Mouse (Mus musculus) megakaryocyte, embryonic 14.5 days (primary cell): ENCODE measurements around the gene Stox2. TPM values are rescaled to one million over a fixed set of nuclear protein-coding genes. Genes with fewer than 3 reads are reported as not detected.

ENCODE experiments used
- H3K27me3 ChIP-seq: replicated peaks from 2 replicates; pipeline ENCODE3; 2012; ENCODE audit warnings: inconsistent platforms
- H3K36me3 ChIP-seq: replicated peaks from 2 replicates; pipeline ENCODE3; 2012; ENCODE audit warnings: low read length, inconsistent platforms, mixed read lengths
- H3K4me1 ChIP-seq: 2 replicates; pipeline ENCODE4 v1.6.1; 2012; ENCODE audit warnings: inconsistent platforms
- H3K4me3 ChIP-seq: replicated peaks from 2 replicates; pipeline ENCODE3; 2012; ENCODE audit warnings: moderate library complexity, mild to moderate bottlenecking, inconsistent platforms
- H3K9me3 ChIP-seq: 2 replicates; pipeline ENCODE4 v1.6.1; 2012; ENCODE audit warnings: inconsistent platforms
- FLI1 ChIP-seq: IDR thresholded peaks from 2 replicates; pipeline ENCODE4 v1.6.1; 2012; ENCODE audit warnings: low read length, inconsistent platforms, mixed read lengths
- GATA1 ChIP-seq: IDR thresholded peaks from 3 replicates; pipeline ENCODE4 v1.6.1; 2012; ENCODE audit warnings: mixed read lengths, low read length, inconsistent platforms, borderline replicate concordance
- polyA plus RNA-seq: library from polyadenylated mRNA; stranded (reverse); fragments of >175 nt; gene quantifications from 2 replicates; pipeline ENCODE4 v1.2.3, GENCODE M21; 2012; ENCODE audit warnings: low replicate concordance; ENCODE audit not compliant: insufficient read depth

Stox2 gene
- polyA plus RNA-seq, 1 experiment: not detected

DNA sequence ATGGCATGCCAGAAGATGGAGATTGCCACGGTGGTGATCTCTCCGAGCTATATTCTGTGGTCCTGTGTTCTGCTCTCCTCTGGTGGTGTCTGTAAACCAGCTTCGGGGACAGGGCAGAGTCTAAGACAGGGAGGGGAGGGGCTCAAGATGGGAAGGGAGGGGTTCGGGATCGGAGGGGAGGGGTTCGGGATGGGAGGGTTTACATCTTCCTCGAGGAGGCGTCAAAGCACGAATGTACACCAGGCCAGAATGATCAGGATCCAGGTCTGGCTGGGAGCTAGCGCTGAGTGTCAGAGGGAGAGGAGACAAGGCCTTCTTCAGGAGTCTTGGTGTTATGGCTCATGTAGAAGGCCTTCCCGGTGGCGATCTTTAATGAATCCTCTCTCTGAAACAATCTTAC is 109.7 kb downstream of the Stox2 start:
- Histone ChIP-seq H3K4me3 (no peak overlapping the region), H3K27me3 (no peaks in the 10 kb centered on the region), H3K9me3 (peaks cover 24% of the 10 kb centered on the region), H3K36me3 (no peaks in the 10 kb centered on the region), H3K4me1 (no peaks in the 10 kb centered on the region)
- TF ChIP-seq GATA1 (no peak), FLI1 (no peak)

DNA sequence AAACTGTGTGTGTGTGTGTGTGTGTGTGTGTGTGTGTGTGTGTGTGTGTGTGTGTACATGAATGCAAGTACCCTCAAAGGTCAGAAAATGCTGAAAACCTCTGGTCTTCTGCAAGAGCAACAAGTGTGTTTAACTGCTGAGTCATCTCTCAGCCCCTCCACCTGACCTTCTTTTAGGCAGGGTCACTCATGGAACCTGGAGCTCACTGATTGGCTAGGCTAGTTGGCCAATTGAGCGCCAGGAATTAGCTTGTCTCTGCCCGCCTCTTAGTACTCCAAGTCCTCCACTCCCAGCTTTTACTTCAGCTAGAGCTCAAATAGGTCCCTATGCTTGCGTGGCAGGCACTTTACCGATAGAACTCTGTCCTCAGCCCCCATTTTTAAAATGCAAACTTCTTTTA is 110.2 kb downstream of the Stox2 start:
- TF ChIP-seq GATA1 (no peak), FLI1 (no peak)
- H3K9me3 ChIP-seq: peaks cover 24% of the 10 kb centered on the region
- H3K4me3 ChIP-seq: no peak overlapping the region
- no peaks in the 10 kb centered on the region for H3K27me3 ChIP-seq
- no peaks in the 10 kb centered on the region for H3K4me1 ChIP-seq
- no peaks in the 10 kb centered on the region for H3K36me3 ChIP-seq

DNA sequence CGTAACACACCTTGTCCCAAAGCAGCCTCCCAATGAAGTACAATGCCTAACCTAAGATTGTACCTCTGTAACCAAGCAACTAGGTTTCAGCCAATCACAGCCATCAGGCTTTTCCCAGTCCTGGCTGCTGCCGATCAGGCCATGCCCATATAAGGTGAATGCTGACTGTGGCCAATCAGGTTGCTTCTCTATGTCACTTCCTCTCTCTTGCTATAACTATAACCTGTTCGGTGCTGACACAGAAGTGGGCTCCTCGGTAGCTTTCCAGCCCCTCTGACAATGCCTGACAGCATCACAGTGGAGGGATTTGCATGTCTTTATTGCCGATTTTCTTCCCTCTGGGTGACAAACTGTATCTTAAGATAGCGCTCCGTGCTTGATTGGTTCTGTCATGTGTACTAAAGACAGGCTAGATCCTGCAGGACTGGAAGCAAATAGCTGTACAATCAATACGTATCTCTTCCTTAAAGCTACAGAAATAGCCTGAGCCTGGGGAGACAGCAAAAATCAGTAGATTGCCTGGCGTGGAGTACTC is 111.9 kb downstream of the Stox2 start:
- Histone ChIP-seq H3K4me1 (no peaks in the 10 kb centered on the region), H3K4me3 (no peak overlapping the region), H3K27me3 (no peaks in the 10 kb centered on the region), H3K9me3 (peaks cover 24% of the 10 kb centered on the region), H3K36me3 (no peaks in the 10 kb centered on the region)
- no peak for TF ChIP-seq GATA1

DNA sequence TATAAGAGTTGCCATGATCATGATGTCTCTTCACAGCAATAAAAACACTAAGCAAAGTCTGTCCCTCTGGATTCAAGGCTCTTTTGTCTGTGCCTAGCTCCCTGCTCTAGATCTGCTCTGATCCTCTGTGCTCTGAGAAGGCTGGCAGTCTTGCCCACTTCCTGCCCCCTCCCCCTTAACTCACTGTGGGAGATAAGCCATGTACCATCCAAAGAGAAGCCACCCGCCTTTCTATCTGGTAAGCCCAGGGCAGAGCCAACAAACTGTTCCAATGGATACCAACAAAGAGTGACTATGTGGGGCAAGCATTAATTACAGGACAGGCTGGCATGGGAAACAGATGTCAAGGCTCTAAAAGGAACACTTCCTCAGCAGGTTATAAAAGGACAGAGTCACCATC is 113.2 kb downstream of the Stox2 start:
- no peaks in the 10 kb centered on the region for H3K36me3 ChIP-seq
- H3K4me1 ChIP-seq: no peaks in the 10 kb centered on the region
- H3K27me3 ChIP-seq: no peaks in the 10 kb centered on the region
- peaks cover 24% of the 10 kb centered on the region for H3K9me3 ChIP-seq
- no peak overlapping the region for H3K4me3 ChIP-seq
- TF ChIP-seq GATA1 (no peak), FLI1 (no peak)

DNA sequence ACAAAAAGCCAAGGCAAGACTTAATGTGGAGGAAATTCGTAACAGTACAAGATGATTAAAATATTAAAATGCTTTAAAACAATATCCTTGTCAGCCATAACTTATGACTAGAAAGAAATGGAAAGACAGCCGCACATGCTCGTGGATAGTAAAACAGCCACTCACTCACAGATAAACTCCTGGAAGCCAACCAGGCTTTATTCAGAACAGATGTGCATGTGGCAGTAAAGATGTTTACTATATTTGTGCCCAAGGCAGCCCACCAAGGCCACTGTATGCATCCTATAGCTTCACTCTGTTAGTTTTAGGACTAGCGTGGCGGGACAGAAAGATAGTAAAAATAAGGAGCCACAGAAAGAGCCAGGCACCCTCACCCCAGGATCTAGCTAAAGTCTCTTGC is 115.2 kb downstream of the Stox2 start:
- H3K9me3 ChIP-seq: peaks cover 18% of the 10 kb centered on the region
- TF ChIP-seq FLI1 (no peak), GATA1 (no peak)
- H3K4me1 ChIP-seq: no peaks in the 10 kb centered on the region
- H3K4me3 ChIP-seq: no peak overlapping the region
- H3K27me3 ChIP-seq: no peaks in the 10 kb centered on the region
- H3K36me3 ChIP-seq: no peaks in the 10 kb centered on the region

DNA sequence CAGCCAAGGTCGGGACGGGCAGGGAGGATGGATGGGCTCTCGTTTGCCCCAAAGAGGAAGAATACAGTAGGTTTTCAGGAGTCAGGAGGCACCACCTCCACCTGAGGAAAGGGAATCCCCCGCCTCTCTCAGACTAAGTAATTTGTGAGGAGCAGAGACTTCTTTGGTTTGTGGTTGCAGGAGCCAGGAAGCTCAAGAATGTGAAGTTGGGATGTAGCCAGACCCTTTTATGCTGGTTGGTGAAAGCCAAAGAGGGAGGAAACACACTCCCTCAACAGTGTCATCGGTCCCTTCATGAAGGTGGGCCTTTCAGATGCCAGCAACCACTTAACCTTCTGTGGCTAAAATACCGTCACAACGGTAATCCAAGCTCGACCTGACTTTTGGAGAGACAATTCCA is 119.8 kb downstream of the Stox2 start:
- H3K9me3 ChIP-seq: peaks cover 4% of the 10 kb centered on the region; the same call in 1 of the 2 replicates
- TF ChIP-seq GATA1 (no peak), FLI1 (no peak)
- no peaks in the 10 kb centered on the region for H3K27me3 ChIP-seq
- no peaks in the 10 kb centered on the region for H3K4me1 ChIP-seq
- no peak overlapping the region for H3K4me3 ChIP-seq
- H3K36me3 ChIP-seq: no peaks in the 10 kb centered on the region

DNA sequence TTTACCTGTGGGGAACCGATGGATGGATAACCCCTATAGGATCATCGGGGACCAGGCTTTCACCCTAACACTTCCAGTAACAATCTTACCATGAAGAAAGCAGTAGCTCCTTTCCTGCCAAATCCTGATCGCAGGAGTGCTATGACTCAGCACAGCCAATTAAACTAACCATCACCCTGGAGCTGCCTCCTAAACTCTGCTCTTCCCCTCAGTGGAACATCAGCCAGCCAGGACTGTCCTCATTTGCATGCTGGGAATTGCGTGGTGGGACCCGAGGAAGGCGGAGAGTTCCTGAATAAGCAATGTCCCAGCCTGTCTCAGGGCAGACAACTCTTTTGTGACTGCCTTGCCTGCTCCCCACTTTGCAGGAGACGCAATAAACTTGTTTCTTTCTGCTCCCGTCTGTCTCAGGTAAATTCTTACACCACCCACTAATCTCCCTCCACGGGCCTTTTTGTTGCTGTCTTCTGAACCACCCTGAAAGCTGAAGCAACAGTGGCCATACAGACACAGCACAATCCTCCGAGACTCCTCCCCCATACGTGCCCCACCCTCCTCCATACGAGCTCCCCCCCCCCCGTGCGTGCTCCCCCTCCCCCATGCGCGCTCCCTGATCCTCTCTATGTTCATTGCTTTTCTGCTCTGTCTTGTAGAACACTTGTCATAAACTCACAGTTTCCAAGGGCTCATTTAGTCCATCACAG is 121.9 kb downstream of the Stox2 start:
- no peak overlapping the region for H3K4me3 ChIP-seq
- no peaks in the 10 kb centered on the region for H3K4me1 ChIP-seq
- no peaks in the 10 kb centered on the region for H3K36me3 ChIP-seq
- H3K27me3 ChIP-seq: no peaks in the 10 kb centered on the region
- no peak for TF ChIP-seq FLI1
- no peak for TF ChIP-seq GATA1
- peaks cover 4% of the 10 kb centered on the region; the same call in 1 of the 2 replicates for H3K9me3 ChIP-seq

DNA sequence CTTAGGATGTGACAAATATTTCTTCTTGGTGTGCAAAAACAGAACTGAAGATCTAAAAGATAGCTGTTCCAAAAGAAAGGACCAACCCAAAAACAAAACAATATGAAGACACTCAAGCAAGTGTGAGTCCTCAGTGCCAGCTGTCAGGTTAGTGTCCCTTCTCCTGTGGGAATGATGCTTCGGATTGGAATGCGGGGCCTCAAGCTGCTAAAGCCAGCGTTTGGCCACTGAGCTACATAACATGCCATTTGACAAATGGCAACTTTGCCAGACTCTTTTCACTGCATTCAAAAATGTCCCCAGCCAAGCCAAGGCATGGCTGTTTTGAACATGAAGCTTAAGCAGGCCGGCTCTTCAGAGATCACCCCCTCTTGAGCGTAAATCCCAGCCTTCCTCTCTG is 124.9 kb downstream of the Stox2 start:
- H3K4me3 ChIP-seq: no peak overlapping the region
- no peak for TF ChIP-seq FLI1
- TF ChIP-seq GATA1: no peak
- peaks cover under 1% of the 10 kb centered on the region; the same call in 1 of the 2 replicates for H3K9me3 ChIP-seq
- no peaks in the 10 kb centered on the region for H3K27me3 ChIP-seq
- no peaks in the 10 kb centered on the region for H3K36me3 ChIP-seq
- no peaks in the 10 kb centered on the region for H3K4me1 ChIP-seq

DNA sequence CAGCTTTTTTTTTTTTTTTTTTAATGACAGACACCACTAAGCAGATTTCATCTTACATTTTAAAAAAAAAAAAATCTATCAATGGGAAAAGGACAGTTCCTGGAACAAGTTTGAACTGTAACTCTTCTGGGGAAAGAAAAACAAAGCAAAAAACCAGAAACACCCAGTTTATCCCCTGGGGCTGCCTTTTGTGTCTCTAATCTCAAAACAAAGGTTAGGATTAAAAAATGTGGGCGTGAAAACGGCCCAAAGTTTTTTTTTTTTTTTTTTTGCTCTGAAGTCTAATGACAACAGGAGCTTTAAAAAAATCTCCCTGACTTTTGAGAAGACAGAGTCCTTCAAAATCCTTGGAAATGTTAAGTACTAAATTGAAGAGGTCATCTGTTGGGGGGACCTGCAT is 125.5 kb downstream of the Stox2 start:
- TF ChIP-seq FLI1: no peak
- H3K4me1 ChIP-seq: no peaks in the 10 kb centered on the region

DNA sequence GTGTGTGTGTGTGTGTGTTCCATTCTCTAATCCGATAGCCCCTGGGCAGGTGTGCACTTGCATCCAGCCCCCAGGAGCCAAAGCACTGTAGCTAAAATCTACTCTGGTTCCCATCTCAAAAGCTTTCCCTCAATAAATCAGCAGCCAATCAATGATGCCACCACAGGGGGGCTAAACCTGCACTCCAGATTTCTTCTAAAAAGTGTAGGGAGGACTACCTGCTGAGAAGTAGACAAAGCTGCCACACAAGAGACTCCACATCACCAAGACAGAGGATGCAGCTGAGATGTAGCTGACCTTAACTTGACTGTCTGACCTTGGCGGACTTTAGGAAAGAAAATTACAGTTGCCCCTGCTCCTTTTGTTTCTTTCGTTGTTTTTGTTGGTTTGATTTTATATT is 127.7 kb downstream of the Stox2 start:
- H3K36me3 ChIP-seq: no peaks in the 10 kb centered on the region
- H3K4me1 ChIP-seq: no peaks in the 10 kb centered on the region
- TF ChIP-seq GATA1 (no peak), FLI1 (no peak)
- H3K4me3 ChIP-seq: no peak overlapping the region
- H3K9me3 ChIP-seq: no peaks in the 10 kb centered on the region; the same call in 1 of the 2 replicates
- no peaks in the 10 kb centered on the region for H3K27me3 ChIP-seq

More for the DNA sequence above, 125.5 kb downstream of the Stox2 start:
- H3K9me3 ChIP-seq: no peaks in the 10 kb centered on the region
- no peak overlapping the region for H3K4me3 ChIP-seq
- no peaks in the 10 kb centered on the region for H3K36me3 ChIP-seq
- H3K27me3 ChIP-seq: no peaks in the 10 kb centered on the region
